Mouse (Mus musculus) lung, adult 2 months (tissue): ENCODE results near the gene Srpr.

Experiments
- CTCF ChIP-seq: fragments of 200-500 bp; IDR thresholded peaks from 2 replicates; pipeline ENCODE4 v1.5.1; 2011; ENCODE audit warnings: mild to moderate bottlenecking, low read length, control low read depth; ENCODE audit not compliant: insufficient read depth
- POLR2A ChIP-seq: fragments of 200-500 bp; IDR thresholded peaks from 2 replicates; pipeline ENCODE4 v1.6.1; 2011; ENCODE audit warnings: low read depth, mild to moderate bottlenecking, control low read depth, low read length, borderline replicate concordance; ENCODE audit errors: extremely low read depth

DNA sequence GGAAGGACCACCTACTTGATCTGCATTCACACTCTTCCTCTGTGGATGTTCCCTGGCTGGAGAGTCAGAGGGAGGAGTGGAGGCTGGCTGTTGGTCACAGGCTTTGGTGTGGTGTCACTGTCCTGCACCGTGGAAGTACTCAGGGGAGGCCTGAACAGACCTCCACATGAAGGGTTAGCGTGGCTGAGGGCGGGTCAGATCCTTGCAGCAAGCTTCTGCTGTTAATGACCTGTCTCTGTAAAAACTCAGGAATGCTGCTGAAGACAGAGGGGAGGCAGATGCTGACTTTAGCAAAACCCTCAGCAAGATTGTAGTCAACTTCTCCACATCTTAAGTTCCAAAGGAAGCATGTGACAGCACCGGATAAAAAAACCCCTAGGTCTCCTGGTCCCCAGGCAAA, 43.1 kb upstream of the Srpr start:
- TF ChIP-seq CTCF = no peak
- TF ChIP-seq POLR2A = no peak
